Mouse (Mus musculus) thymus, postnatal 36 days (tissue): Measurements from ENCODE around the gene Gm9958.

Experiments
- DNase-seq, 2 experiments: peaks; one replicate each; pipeline ENCODE4 v3.0.0; 2022; ENCODE audit warnings: mixed read lengths in 2 of 2

The Gm9958 gene

GRCm38 (mm10) chr5:90414142-90414924 is 47.3 kb downstream of the Gm9958 start:
- DNase-seq, result no peak

DNA sequence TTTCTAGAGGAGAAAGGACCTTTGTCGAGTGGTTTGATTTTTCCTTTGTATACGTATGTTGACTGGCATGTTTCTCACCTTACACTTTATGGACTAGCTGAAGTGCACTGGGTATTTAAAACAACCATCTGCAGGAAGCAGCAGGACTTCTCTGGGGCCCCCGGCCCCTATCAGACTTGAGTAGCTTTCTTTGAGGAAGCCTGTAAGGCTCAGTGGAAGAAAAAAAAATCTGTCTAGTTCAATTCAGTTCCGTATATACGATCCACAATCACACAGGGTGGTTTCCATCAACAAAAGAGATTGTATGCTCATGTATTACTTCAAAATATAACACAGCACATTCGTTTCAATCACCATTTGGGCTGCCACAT is 47.9 kb downstream of the Gm9958 start:
- DNase-seq, result no peak
